Mouse (Mus musculus) liver, embryonic 13.5 days (tissue): ENCODE data around the gene Sash3. TPM values are rescaled to one million over a fixed set of nuclear protein-coding genes. Genes with fewer than 3 reads are reported as not detected.
A peak's percentile ranks its signal among the peaks of the same experiment; 100 is the strongest.

ENCODE experiments used
- ATAC-seq: fragments of 200-750 bp; cut with Nextera tagmentation; 2 replicates; pipeline ENCODE4 v1.8.0; 2017; ENCODE audit warnings: low read depth, mild to moderate bottlenecking, moderate number of reproducible peaks, moderate library complexity
- DNase-seq: peaks from one replicate; pipeline ENCODE4 v3.0.0; 2022
- H3K27ac ChIP-seq: fragments of 300-500 bp; sonication (generic); 2 replicates; pipeline ENCODE4 v1.5.1; 2015; ENCODE audit warnings: moderate library complexity, mild to moderate bottlenecking, inconsistent platforms
- H3K27me3 ChIP-seq: fragments of 300-500 bp; sonication (generic); 2 replicates; pipeline ENCODE4 v1.6.1; 2015; ENCODE audit warnings: mild to moderate bottlenecking, inconsistent platforms
- H3K36me3 ChIP-seq: fragments of 300-500 bp; sonication (generic); 2 replicates; pipeline ENCODE4 v1.6.1; 2015; ENCODE audit warnings: mild to moderate bottlenecking, inconsistent platforms
- H3K4me1 ChIP-seq: fragments of 300-500 bp; sonication (generic); replicated peaks from 2 replicates; pipeline ENCODE4 v1.6.1; 2015; ENCODE audit warnings: inconsistent platforms
- H3K4me2 ChIP-seq: fragments of 300-500 bp; sonication (generic); 2 replicates; pipeline ENCODE4 v1.6.1; 2015; ENCODE audit warnings: inconsistent platforms, mild to moderate bottlenecking, moderate library complexity
- H3K4me3 ChIP-seq: fragments of 300-500 bp; sonication (generic); replicated peaks from 2 replicates; pipeline ENCODE4 v1.5.1; 2015; ENCODE audit warnings: mild to moderate bottlenecking, inconsistent platforms
- H3K9ac ChIP-seq: fragments of 300-500 bp; sonication (generic); 2 replicates; pipeline ENCODE4 v1.6.1; 2015; ENCODE audit warnings: mild to moderate bottlenecking, inconsistent platforms
- H3K9me3 ChIP-seq: fragments of 300-500 bp; sonication (generic); replicated peaks from 2 replicates; pipeline ENCODE4 v1.6.1; 2016; ENCODE audit warnings: inconsistent platforms
- WGBS: fragments of 180-500 bp; shearing (Covaris S2); methylation state at CpG from one replicate; pipeline ENCODE4 v1.1.7; 2015; ENCODE audit not compliant: insufficient replicate concordance; 5-methylcytosine and 5-hydroxymethylcytosine counted together
- polyA plus RNA-seq: library from polyadenylated mRNA; unstranded; fragments of >200 nt; fragmentation: Nextera tagmentation; extraction: Ambion mirVana; gene quantifications from 2 replicates; pipeline ENCODE4 v1.2.1, GENCODE M21; 2015

Gene Sash3
- polyA plus RNA-seq, 1 experiment from 2014 or later, result 6.7 TPM

DNA sequence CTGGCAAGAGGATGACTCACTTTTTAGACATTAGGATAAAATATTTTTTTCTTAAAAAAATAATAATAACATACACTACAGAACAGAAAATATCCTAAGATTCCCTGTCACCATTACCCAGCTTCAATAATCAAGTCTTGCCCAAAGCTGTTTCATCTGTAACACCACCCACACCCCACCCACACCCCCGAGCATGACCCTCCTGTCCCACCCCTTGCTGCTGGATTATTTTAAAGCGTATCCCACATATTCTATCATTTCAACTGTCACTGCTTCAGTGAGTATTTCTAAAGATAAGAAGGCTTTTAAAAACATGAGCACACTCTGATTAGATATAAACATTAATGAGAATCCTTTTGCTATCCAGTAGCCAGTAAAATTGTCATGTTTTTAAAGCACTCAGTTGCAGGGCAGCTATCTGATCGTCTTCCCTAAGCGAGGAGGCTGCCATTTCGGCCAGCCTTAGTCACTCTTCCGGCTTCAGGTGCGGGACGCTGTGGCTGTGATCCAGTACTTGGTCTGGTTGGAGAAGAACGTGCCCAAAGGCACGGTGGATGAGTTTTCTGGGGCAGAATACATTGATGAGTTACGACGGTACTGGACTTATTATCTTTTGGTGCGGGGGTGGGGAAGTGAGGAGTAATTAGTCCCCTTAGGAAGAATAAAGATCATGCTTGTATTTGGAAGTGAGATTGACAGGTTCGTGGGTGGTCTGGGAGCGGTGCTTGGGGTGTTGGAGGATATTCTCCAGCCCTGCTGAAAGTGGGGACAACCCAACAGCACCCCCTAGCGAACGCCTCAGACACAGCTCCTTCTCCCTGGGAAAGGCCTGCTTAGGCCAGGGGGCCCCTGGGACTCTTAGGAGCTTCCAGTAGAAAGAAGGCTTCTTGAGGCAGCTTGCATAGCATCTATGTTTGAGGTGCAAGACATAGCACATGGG lies 21.8 kb upstream of the Sash3 start:
- Histone ChIP-seq H3K4me1 (peaks cover 5% of the 10 kb centered on the region), H3K36me3 (no peaks in the 10 kb centered on the region), H3K27me3 (no peaks in the 10 kb centered on the region), H3K4me3 (0 out of 2 replicates have a peak overlapping the region, but pooled peaks have one; percentile 6), H3K9me3 (no peaks in the 10 kb centered on the region), H3K4me2 (peak overlapping the region; percentile 55), H3K27ac (no peak overlapping the region), H3K9ac (peak overlapping the region; percentile 22; the same call in 1 of the 2 replicates)
- ATAC-seq (peak; percentile 73), DNase-seq (peak; percentile 33)
- 20% methylated on average over 17 of the region's 17 CpGs for WGBS

DNA sequence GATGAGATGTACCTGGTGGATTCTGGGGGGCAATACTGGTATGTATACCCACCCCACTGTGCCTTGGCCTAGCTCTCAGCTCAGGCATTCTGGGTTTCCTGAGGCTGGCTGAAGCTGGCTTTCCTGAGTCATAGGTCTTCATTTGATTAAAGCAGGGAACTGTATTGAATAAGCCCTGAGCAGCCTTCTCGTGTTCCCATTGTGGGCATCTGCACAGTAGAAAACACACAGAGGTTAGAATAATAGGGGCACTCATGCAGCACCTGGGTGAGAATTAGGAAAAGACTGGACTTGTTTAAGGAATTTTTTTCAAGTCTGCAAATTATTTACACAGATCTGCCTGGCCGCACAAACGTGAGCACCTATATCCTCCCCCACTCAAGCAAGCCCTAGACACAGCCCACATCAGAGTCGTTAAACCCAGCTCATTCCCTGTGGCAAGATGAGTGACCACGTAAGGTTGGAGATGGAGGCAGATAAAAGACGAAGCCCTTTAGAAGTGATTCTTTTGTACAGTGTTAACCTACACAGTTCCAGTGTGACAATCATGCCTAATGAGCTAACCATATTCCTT lies 19.2 kb upstream of the Sash3 start:
- no peak overlapping the region for H3K4me3 ChIP-seq
- WGBS, result 60% methylated on average over 6 of the region's 6 CpGs
- ATAC-seq (no peak), DNase-seq (no peak)
- no peaks in the 10 kb centered on the region for H3K27me3 ChIP-seq
- H3K9me3 ChIP-seq, result no peaks in the 10 kb centered on the region
- no peak overlapping the region for H3K4me2 ChIP-seq
- H3K36me3 ChIP-seq, result no peaks in the 10 kb centered on the region
- H3K27ac ChIP-seq, result no peak overlapping the region
- H3K9ac ChIP-seq, result no peak overlapping the region
- H3K4me1 ChIP-seq, result peaks cover 5% of the 10 kb centered on the region

DNA sequence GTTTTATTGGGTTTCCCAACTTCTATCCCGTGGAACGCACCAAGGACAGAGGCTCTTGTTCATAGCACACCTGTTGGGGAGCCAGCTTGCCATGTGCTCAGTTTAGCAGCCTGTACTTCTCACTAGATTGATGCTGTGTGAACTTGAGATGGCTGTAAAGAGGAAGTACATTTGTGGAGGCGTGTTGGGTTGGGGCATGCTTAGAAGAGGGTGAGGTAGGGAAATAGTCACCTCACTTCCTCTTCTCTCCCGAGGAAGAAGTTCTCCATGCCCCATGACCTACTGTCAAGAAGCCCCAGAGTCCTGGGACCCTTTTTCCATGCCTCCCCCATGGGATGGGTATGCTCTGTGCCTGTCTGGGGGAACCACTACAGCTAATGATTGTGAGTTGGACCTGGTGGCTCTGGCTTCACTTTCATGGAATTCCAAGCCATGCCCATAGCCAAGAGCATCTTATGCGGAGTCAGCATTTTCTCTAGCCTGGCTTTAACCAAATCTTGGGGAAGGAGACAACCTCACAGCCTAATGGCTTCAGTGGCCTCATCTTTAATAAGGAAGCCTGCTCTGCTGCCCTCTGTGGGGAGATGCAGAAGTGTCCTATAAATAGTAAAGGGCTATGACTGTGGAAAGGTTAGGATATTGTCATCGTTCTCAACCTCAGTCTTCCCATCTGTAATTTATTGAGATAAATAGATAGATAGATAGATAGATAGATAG lies 18.6 kb upstream of the Sash3 start:
- Histone ChIP-seq H3K4me1 (peaks cover 5% of the 10 kb centered on the region), H3K9me3 (no peaks in the 10 kb centered on the region), H3K36me3 (no peaks in the 10 kb centered on the region), H3K4me3 (no peak overlapping the region), H3K4me2 (no peak overlapping the region), H3K9ac (no peak overlapping the region), H3K27me3 (no peaks in the 10 kb centered on the region), H3K27ac (no peak overlapping the region)
- ATAC-seq (no peak), DNase-seq (no peak)
- 61% methylated on average over 6 of the region's 6 CpGs for WGBS

DNA sequence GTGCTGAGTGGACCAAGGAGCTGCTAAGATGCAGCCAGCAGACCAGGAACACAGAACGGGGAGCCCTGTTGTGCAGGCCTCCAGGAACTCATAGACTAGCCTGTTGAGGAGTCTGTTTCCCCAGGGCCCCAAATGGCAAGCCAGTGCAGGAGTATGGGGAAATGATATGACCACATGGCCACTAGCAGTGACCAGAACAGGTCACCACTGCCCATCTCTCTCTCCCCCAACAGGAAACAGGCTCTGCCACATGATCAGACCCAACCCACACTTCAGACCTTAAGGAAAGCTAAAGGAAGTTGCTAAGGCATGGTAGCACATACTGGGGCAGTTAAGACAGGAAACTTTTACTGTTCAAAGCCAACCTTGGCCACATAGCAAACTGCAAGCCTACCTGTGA lies 17.1 kb upstream of the Sash3 start:
- DNase-seq (no peak), ATAC-seq (no peak)
- Histone ChIP-seq H3K36me3 (no peaks in the 10 kb centered on the region), H3K9me3 (no peaks in the 10 kb centered on the region), H3K4me3 (no peak overlapping the region), H3K9ac (no peak overlapping the region), H3K4me2 (no peak overlapping the region), H3K27ac (no peak overlapping the region), H3K4me1 (peaks cover 4% of the 10 kb centered on the region), H3K27me3 (no peaks in the 10 kb centered on the region)
- 35% methylated on average over 1 of the region's 1 CpGs for WGBS

DNA sequence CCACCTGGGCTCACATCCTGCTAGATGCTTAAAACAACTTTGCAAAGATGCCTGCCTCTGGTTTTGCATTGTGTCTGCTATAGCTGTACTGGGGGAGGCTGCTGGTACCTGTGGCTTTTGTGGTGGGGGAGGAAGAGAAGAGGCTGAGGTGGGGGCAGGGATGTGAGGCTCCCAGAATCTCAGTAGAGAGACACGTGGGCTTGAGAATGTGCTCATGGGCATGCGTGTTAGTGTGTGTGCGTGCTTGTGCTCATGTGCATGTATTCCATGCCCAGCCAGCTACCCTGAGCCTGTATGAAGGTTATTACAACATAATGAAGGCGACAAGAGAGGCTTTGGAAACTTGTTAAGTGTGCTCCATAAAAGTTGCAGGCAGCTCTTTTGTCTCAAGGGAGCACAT lies 9.3 kb upstream of the Sash3 start:
- Histone ChIP-seq H3K4me1 (peaks cover 42% of the 10 kb centered on the region), H3K27ac (no peak overlapping the region; the same call in 1 of the 2 replicates), H3K9me3 (no peaks in the 10 kb centered on the region), H3K9ac (no peak overlapping the region), H3K4me3 (no peak overlapping the region), H3K27me3 (0 out of 2 replicates have a peak, but pooled peaks cover 2% of the 10 kb centered on the region), H3K36me3 (no peaks in the 10 kb centered on the region), H3K4me2 (no peak overlapping the region)
- DNase-seq (no peak), ATAC-seq (no peak)
- WGBS, result 69% methylated on average over 4 of the region's 4 CpGs

DNA sequence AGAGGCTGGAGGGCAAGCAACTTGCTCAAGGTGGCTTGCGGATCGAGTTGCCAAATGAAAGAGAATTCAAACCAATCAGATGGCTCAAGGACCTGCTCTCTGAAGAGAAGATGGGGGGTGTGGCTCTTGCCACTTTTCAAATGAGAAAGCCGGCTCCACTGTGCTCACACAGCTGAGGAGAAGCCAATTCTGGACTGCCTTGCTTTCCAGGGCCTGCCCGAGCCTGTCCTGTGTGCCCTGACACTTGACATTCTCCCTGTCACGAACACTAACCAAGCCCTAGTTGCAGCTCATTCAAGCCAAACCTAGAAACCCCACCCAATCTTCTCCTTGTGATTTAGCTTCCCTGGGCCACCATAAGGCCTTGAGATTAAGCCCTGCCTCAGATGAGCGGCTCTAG lies 8.2 kb upstream of the Sash3 start:
- ATAC-seq, result peak; percentile 39
- no peak overlapping the region for H3K9ac ChIP-seq
- no peaks in the 10 kb centered on the region for H3K36me3 ChIP-seq
- 0 out of 2 replicates have a peak, but pooled peaks cover 2% of the 10 kb centered on the region for H3K27me3 ChIP-seq
- H3K4me2 ChIP-seq, result peak overlapping the region; percentile 41
- WGBS, result 34% methylated on average over 6 of the region's 6 CpGs
- H3K4me3 ChIP-seq, result no peak overlapping the region
- peak overlapping the region; percentile 77 for H3K27ac ChIP-seq
- H3K4me1 ChIP-seq, result peaks cover 49% of the 10 kb centered on the region
- no peaks in the 10 kb centered on the region for H3K9me3 ChIP-seq
- no peak for DNase-seq

DNA sequence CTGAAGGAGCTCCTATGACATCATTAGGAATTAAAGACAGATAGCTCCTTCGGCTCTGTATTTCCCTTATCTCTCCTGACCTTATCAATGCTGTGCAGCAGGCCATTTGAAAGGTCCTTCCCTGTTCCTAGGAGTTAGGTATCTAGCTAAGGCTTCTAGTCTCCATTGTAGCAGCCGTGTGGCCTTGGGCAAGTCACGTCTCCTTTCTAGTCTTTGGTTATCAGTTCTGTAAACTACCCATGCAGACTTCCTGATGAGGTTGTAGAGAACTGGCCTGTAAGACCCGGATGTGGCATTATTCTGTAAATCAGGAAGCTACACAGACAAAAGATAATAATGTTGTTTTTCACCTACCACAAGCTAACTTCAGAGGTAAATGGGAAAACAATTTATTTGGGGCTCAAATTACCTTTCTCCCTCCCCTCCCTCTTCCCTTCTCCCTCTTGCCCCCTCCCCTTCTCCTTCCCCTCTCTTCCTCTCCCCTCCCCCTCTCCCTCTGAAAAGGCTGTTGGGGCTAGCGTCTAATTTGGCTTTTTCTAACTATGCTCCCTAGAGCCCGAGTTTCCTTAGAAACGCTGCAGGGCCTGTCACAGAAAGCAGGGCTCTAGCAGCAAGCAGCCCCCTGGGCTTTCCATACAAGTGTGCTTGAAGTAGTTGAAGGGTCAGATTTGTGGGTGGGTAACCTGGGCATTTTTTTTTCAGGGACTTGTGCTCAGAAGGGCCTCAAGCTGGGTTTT lies 7.5 kb upstream of the Sash3 start:
- 0 out of 2 replicates have a peak, but pooled peaks cover 2% of the 10 kb centered on the region for H3K27me3 ChIP-seq
- peaks cover 53% of the 10 kb centered on the region for H3K4me1 ChIP-seq
- ATAC-seq (peak; percentile 87), DNase-seq (peak; percentile 37)
- no peaks in the 10 kb centered on the region for H3K9me3 ChIP-seq
- no peak overlapping the region for H3K9ac ChIP-seq
- peak overlapping the region; percentile 77 for H3K27ac ChIP-seq
- no peaks in the 10 kb centered on the region for H3K36me3 ChIP-seq
- 11% methylated on average over 7 of the region's 7 CpGs for WGBS
- no peak overlapping the region for H3K4me3 ChIP-seq
- H3K4me2 ChIP-seq, result peak overlapping the region; percentile 41

DNA sequence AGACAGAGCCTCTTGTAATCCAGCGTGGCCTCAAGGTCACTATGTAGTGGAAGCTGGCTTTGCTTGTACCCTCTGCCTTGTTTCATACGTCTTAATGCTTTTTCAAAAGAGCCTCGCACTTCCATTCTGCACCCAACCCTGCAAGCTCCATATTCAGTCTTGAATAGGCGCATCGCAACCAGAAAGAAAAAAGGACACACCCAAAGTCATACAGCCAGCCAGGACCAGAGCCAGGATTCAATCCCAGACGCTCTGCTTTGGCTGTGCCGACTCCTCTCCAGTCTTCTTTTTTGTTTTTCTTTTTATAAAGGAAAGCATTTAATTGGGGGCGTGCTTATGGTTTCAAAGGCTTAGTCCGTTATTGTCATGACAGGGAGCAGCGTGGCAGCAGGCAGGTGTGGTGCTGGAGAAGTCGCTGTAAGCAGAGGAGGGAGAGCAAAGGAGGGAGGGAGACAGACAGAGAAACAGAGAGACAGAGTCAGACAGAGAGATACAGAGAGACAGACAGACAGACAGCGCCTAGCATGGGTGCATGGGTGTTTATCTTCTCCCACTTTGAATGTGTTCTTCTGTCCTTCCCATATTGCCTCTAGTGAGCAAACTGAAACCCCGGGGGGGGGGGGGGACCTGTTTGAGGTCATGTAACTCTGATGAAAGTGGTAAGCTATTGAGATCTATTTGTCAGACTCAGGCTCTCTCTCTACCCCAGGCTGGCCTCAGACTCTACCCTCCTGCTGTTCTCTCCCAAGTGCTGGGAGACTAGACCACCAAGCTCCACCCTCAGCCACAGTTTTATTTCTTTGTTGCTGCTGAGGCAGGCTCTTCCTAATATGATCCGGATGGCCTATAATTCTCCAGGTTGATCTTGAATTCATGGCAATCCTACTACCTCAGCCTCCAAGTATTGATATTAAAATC lies 6.6 kb upstream of the Sash3 start:
- DNase-seq, result no peak
- H3K4me2 ChIP-seq, result peak overlapping the region; percentile 41

DNA sequence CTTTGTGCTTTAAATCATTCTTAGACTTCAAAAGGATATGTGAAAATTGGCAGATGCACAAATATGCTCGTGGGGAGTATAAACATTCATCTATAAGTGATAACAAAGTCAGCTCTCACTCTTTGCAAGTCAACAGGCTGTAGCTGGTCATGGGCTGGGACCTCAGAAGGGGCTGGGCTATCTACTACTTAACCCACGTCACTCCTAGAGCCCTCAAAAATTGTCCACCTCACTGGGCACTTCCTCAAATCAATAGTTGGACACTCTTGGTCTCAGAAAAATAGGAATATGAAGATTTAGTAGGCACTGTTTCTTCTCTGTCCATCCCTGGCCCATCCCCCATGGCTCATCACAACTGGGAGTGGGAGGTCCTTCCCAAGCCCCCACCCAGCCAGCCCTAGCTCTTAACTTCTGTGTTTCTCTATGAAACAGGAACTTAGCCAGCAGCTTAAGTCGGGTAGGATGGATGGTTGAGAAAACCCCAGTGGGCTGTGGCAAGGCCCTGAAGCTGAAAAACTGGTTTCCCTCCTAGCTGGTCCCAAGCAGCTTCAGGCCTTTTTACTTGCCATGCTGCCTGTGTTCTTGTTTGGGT lies 5.9 kb upstream of the Sash3 start:
- Histone ChIP-seq H3K4me2 (no peak overlapping the region), H3K4me3 (no peak overlapping the region), H3K36me3 (no peaks in the 10 kb centered on the region), H3K4me1 (peaks cover 58% of the 10 kb centered on the region), H3K9me3 (no peaks in the 10 kb centered on the region), H3K27me3 (0 out of 2 replicates have a peak, but pooled peaks cover 2% of the 10 kb centered on the region), H3K9ac (no peak overlapping the region), H3K27ac (peak overlapping the region; percentile 37)
- 12% methylated on average over 3 of the region's 3 CpGs for WGBS
- DNase-seq (no peak), ATAC-seq (no peak)

More for the DNA sequence above, 6.6 kb upstream of the Sash3 start:
- no peak overlapping the region for H3K9ac ChIP-seq
- no peaks in the 10 kb centered on the region for H3K9me3 ChIP-seq
- WGBS, result 41% methylated on average over 14 of the region's 14 CpGs
- peak overlapping the region; percentile 32; the same call in 1 of the 2 replicates for H3K27ac ChIP-seq
- peaks cover 58% of the 10 kb centered on the region for H3K4me1 ChIP-seq
- ATAC-seq, result no peak
- H3K36me3 ChIP-seq, result no peaks in the 10 kb centered on the region
- H3K4me3 ChIP-seq, result no peak overlapping the region
- H3K27me3 ChIP-seq, result 0 out of 2 replicates have a peak, but pooled peaks cover 2% of the 10 kb centered on the region

DNA sequence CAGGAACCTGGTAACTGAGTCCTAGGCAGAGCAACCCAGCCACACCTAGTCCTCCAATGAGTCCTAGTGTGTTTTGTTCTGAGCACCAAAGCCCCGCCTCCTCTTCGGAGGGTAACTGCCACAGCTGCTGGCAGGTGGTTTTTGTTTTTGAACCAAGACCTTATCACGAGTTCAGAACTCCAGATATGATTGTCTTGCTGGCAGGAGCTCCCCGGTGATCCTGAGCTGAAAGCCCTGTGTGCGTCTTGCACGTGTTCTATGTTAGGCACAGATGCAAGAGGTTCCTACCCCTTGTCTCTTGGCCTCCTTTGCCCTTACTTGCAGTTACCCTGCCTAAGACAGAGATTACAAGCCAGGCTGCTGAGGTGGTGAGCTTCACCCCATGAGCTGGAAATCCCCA lies 4.8 kb upstream of the Sash3 start:
- Histone ChIP-seq H3K27me3 (no peaks in the 10 kb centered on the region), H3K9me3 (no peaks in the 10 kb centered on the region), H3K9ac (no peak overlapping the region), H3K36me3 (no peaks in the 10 kb centered on the region), H3K27ac (no peak overlapping the region; the same call in 1 of the 2 replicates), H3K4me2 (no peak overlapping the region), H3K4me3 (no peak overlapping the region), H3K4me1 (peaks cover 58% of the 10 kb centered on the region)
- ATAC-seq (no peak), DNase-seq (no peak)
- 19% methylated on average over 6 of the region's 6 CpGs for whole genome bisulfite sequencing
